Mouse (Mus musculus): ENCODE results near the gene Agbl4.

DNA sequence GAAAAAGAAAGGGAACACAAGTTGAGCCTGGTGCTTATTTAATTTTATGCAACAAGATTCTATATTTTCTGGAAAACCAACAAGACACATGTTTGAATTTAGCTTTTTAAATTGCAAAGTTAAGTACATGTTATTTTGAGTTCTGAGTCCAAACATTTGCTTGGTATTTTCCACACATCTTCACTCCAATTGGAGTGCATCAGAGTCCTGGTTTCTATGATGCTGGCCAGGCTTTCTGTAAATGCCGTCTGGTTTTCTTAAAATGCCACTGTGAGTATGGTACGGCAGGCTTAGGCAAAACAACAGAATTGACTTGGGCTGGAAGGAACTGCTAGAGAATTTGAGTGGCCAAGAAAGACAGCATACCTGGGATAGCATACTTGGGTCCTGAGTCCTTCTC, 784.0 kb downstream of the Agbl4 start:
- TF ChIP-seq CTCF (IDR thresholded peaks at IDR 0.05; ENCODE audit: control insufficient read depth, insufficient read depth, insufficient read length): no peak
- TF ChIP-seq USF1 (IDR thresholded peaks at IDR 0.05; ENCODE audit: low read depth): no peak
- no peak for TF ChIP-seq MAX (IDR thresholded peaks at IDR 0.05)
- no peak for TF ChIP-seq CEBPB (IDR thresholded peaks at IDR 0.05; ENCODE audit: low read depth)

Data from C2C12 (cell line).